Mouse (Mus musculus): ENCODE results near the gene Efcab7.

GRCm38 (mm10) chr4:99828337-99828736 lies 661 bp upstream of the Efcab7 start:
- TF ChIP-seq CTCF (IDR thresholded peaks at IDR 0.05; ENCODE audit: control insufficient read depth, insufficient read depth, low read length) (no peak), POLR2A (IDR thresholded peaks at IDR 0.05; ENCODE audit: borderline replicate concordance, control insufficient read depth, low read depth, low read length) (no peak)
